Mouse (Mus musculus): ENCODE data around the gene Trio.
"Not testable (repeated sequence)": the region's sequence is repeated elsewhere in the genome, so short reads cannot be mapped to it uniquely, and the experiment has no call there.

The Trio gene

DNA sequence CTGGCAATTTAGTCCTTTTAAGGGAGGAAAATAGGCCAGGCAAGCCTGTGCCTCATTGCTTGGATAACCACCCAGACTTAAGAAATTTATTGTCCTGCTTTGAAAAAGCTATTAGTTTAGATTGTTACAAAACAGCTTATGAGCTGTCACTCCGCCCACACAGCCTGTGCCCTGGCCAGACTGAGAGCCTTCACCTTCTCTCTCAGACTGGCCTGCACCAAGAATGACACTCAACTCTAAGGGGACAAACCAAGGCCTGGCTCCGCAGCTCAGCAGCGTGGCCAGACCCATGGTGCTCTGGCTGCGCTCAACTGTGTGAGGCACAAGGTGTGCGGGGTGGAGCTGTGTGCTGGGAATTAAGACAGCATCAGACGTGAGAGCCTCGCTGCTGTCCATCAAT, 254.1 kb downstream of the Trio start:
- DNase-seq (ENCODE audit: low spot score in 2 of 2) = no peak

DNA sequence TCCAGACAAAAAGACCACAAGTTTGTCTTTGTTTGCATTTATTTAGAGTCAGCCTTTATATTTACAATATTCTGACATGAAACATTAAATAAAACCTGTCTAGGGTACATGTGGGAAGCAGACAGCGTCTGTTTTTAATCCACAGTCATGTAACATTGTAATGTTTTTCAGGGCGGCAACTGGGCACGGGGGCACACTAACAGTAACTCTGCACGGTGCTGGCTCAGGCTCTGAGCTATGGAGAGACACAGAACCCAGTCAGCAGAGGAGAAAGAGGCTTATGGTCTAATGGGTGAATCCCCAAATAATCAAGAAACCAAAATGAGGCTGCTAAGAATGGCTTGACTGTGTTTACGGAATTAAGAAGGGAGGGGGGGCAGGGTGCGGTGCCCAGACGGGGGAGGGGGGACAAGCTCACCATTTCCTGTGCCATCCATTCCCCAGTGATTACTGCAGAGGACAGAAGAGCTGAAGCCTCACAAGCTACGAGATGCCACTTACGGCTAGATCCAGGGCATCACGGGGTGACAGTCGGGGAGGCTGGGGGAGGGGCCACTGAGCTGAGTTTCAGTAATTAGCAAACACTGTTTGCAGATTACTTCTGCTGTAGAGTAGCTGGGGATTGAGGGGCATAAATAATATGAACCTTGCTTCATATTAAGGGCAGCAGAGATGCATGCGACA, 255.0 kb downstream of the Trio start:
- no peak for DNase-seq (ENCODE audit: low spot score in 2 of 2)

DNA sequence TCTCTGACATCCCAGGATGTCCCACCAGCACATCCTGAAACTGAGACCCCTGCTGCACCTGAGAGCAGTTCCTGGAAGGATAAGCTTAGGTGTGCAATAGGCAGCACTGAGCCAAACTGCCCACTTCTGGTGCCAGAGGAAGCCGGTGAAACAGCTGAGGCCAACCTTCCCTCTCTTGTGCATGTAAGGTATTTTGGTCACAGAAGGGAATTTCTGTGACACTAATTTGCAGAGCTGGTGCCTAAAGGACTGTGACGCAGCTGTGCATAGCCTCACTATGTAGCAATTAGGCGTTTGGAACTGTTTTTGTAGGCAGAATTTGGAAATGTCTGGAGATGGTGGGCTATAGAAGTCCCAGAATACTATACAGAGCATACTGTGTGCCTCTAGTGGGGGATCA, 264.2 kb downstream of the Trio start:
- no peak for DNase-seq (ENCODE audit: low spot score in 2 of 2)

DNA sequence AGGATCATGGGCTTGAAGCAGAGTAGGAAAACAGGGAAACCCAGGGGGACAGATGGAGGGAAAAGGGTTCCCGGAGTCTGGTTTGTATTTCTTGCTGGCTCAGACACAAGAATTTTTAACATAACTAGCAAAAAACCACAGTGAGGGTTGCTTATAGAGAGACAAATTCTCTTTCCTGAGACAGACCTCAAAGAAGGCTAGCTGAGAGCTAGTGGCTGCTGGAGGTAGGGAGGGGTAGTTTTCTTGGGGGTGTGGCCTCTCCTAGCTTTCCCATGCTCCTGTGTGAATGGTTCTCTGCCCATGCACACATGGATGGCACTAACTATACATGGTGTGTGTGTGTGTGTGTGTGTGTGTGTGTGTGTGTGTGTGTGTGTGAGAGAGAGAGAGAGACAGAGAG, 265.0 kb downstream of the Trio start:
- no peak for DNase-seq (ENCODE audit: low spot score in 2 of 2)

DNA sequence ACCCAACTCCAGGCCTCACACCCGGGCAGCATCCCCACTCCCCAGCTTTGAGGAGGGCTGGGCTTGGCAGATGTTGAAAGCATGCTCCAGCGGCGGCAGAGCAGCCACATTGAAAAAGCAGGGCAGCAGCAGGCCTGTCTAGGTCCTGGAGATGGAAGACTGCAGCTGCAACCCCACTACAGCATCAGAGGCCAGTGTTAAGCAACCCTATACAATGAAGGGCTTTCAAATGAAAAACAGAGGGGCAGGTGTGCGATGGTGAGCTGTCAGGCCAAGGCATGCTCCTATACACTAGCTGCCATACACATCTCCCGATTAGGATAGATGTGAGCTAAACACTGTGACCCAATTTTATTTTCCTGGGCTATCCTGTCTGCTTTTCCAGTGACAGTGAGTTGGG, 265.8 kb downstream of the Trio start:
- DNase-seq (ENCODE audit: low spot score in 2 of 2) = no peak

DNA sequence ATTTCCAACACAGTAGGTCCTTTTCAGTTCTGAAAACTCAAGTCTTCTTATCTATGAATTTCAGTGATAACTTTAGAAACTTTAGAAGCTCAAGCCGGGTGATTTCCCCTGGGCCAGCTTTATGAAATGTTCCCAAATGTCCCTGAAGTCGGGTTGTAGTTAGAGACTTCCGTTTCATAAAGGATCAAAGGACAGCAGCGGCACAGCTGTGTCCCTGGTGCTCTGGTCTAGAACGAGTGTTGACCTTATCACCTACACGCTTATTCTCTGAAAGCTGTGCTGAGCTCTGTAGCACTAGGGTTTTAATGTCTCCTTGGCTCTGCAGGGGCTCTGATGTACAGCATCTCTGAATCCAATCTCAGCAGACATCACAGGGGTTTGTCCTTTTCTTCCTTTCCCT, 267.0 kb downstream of the Trio start:
- no peak for DNase-seq (ENCODE audit: low spot score in 2 of 2)

DNA sequence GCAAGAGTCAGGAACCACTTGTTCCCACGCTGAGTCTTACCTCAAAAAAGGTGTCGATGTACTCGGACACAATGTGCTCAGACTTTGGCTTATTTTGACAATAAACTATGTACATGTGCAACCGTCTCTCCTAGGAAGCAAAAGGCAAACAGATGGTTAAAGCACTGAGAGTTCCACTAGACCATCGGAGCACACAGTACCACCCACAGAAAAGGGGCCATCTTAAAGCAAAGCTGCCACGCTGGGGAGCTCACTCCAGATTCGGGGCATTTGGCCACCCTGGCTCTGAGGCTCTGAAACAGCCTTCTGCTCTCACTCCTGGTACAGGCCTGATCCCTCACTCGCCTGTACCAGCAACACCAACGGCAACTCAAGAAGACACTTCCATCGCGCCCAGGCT, 269.2 kb downstream of the Trio start:
- DNase-seq (ENCODE audit: low spot score in 2 of 2) = no peak

DNA sequence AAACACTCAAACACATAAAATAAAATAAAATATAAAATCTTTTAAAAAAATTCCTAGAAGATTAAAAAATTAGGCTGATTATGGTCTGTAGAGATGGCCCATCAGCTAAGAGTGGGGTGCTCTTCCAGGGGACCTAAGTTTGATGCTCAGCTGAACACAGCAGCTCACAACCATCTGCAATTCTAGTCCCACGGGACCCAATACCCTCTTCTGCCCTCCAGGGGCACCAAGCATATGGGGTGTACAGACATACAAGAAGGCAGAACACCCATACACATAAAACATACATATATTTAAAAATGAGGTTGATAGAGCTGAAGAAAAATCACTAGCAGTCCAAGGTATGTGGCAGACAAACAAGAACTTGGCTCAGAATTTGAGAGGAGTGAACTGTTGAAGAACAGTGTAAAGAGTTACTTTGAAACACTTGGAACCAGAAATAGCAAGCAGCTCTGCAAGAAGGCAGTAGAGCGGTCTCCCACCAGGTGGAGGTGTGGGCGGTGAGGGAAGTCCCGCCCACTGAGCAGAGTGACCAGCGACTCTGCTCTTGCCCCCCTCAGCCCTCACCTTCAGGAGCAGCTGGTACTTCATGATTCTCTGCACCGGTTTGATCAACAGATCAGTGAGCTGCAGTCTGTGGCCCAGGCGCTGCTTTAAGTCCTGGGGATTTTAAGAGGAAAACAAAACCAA, 270.9 kb downstream of the Trio start:
- no peak for DNase-seq (ENCODE audit: low spot score in 2 of 2)

DNA sequence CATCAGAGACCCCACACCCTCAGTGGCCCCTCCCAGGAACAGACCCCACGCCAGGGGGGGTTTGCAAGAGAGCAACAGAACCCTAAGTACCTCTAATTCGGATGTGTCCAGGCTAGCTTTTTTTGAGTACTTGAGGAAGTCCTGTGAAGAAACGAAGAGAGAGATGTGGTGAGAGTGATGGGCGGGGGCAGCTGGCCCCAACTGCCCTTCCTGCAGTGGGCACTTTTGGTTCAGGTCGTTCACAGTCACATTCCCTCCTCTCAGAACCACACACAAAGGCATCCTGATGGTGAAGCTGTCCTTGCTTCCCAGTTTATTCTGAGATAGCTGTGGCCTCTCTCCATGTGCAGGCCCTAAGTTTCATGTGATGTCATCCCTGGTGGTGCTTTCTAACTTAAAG, 271.7 kb downstream of the Trio start:
- no peak for DNase-seq (ENCODE audit: low spot score in 2 of 2)

DNA sequence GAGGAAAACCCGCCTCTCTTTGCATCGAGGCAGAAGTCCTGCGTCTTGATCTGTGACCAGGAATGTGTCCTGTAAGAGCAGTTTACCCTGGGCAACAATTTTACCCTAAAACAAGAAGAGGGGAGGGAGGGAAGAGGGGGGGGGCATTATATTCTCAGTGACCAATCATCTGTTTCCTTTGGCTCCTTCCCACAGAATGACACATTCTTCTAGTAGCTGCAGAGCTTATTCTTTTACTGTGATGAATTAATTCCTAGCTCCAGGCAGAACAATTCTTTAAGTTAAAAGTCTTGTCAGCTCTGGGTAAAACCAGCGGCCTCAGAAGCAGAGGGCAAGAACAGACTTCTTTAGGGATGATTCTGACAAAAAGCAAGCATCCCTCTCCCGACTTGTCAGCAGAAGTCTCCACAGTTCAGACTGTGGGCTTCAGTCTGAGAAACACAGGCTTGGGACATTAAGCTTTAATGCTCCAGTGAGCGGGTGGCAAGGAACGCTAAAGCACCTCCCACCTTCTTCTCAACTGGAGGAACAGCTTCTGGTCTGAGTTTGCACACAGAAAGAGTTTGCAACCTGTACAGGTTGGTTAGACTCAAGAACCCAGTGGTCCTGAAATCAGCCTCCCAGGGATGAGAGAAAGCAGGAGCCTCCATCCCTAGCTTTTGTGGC, 272.8 kb downstream of the Trio start:
- no peak for DNase-seq (ENCODE audit: low spot score in 2 of 2)

DNA sequence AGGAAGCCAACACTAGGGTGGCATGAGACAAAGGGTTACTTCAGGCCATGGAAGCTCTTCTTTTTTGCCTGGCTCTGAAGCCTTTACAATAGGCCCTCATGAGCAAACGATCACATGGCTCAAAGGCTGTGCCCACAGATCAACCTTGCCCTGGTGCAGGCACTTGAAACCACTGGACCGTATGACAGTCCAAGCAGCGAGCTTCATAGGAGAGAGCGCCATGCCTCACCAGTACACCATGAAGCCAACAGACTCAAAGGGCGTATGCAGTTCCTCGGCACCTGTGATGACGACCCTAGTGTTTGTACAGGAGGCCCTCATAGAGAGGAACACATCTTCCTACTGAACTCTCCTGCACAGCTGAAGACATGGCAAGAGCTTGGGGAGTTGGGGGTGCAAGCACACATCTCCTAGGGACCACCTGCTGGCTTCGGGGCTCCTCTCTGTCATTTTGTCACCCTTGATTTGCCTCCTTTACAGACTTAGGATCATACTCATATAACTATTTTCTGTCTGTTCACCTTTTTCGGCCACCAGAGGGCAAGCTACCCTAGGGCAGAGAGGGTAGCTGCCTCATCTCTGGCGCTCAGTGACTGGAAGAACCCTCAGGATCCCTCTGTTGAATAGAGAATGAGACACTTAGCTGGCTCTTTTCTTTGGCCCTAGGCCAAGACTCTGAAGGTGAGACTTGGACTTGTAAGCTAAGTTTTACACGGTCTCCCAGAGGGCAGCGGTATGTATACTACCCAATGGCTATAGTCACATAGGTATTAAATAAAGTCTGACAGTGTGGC, 273.8 kb downstream of the Trio start:
- DNase-seq (ENCODE audit: low spot score in 2 of 2) = no peak

DNA sequence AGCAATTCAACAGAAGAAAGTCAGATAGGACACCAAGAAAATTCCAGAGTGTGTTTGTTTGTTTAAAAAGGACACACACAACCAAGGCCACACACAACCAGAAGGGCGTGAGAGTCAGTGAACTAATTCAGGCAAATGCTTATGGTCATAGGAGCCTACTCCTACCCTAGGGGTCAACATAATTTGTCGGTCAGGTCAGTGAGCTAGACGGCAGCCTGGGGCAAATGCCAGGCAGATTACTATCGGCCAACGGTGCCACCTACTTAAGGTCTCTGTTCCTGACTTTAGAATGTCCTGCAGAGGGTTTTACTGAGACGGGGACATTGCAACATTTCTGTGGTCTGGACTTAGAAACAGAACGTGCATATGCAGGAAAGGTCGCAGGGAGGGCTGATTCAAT, 276.9 kb downstream of the Trio start:
- DNase-seq (ENCODE audit: low spot score in 2 of 2) = no peak

DNA sequence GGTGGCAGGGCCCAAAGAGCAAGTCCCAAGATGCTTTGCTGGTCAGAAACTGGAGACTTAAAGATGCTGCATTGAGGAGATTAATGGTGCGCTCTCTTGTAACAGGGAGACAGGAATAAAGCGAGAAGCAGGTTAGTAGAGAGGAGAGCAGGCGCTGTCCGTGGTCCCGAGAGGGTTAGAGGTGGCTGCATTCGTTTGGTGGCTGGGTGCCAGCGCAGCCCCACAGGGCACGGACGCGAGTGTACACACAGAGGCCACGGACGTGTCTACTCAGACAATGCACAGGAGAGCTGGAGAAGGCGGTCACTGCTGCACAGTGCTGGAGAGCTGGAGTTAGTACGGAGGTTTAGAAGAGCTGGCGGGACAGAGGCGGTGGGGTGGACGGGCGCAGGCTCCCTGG, 278.1 kb downstream of the Trio start:
- DNase-seq (ENCODE audit: low spot score in 2 of 2) = no peak

DNA sequence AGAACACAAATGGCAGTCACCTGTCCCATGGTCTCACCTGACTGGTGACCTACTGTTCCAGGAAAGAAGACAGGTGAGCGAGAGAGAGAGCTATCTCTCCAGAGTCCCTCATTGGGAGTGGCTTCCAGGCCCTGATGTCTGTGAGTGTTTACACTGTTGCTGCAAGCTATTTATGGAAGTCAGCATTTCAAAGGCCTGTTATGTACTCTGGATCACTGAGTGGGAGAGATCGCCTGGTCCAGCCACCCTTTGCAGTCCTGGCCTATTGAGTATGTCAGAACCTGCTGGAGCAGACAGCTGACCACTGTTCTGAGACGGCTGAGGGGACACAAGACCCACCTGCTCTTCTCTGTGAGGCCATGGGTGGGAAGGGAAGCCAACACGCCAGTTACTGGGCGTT, 280.7 kb downstream of the Trio start:
- DNase-seq (ENCODE audit: low spot score in 2 of 2) = no peak

DNA sequence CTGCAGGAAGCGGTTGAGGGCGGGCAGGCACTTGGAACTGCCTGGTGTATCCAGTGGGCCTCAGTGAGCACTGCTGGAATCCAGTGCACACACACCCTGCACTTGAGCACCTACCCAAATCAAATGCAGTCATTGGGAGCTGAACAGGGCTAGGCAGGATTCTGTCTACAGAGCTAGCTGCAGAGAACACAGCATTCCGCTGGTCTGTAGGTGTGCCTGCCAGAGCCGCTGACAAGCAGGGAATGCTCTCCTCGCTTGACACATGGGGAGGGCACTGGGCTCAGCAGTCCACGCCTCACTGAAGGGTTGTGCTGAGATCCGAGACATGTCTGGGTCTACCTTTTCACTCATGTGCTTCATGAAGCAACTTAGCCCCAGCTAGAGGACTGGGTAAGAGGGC, 285.6 kb downstream of the Trio start:
- DNase-seq (ENCODE audit: low spot score in 2 of 2) = no peak

DNA sequence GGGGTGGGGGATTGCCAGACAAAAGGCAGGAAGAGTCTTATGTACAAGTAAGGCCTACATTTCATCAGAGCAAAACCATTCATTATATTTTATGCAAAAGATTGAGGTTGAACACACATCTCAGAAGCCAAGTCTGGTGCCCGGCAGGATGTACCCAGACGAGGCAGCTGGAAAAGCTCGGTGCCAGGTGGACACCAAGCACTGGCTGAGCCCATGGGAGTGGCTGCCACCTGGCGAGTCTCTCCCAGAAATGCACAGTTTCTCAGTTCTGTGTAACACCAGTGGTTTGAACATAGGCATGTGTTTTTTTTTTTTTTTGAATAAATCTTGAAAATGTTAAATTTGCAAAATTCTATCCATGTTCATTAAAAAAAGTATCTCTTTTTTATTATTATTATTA, 293.8 kb downstream of the Trio start:
- no peak for DNase-seq (ENCODE audit: low spot score in 2 of 2)

DNA sequence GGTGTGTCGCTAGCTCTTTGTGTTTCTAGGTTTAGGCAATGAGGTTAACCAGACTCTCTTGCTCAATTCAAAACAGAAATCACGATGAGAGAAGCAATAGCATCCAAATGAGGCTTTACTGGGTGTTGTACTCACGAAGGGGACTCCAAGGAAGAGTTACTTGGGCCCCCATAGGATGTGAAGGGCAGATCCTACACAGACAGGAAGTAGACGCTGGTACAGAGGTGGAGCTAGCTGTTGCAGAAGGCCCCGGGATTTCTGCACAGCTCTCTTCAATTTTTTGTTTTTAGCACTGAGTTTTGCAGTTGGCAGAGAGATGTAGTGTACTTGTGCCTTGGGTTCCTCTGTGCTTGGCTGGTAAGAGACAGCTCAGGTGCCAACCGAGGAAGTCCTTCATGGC, 299.4 kb downstream of the Trio start:
- no peak for DNase-seq (ENCODE audit: low spot score in 2 of 2)

DNA sequence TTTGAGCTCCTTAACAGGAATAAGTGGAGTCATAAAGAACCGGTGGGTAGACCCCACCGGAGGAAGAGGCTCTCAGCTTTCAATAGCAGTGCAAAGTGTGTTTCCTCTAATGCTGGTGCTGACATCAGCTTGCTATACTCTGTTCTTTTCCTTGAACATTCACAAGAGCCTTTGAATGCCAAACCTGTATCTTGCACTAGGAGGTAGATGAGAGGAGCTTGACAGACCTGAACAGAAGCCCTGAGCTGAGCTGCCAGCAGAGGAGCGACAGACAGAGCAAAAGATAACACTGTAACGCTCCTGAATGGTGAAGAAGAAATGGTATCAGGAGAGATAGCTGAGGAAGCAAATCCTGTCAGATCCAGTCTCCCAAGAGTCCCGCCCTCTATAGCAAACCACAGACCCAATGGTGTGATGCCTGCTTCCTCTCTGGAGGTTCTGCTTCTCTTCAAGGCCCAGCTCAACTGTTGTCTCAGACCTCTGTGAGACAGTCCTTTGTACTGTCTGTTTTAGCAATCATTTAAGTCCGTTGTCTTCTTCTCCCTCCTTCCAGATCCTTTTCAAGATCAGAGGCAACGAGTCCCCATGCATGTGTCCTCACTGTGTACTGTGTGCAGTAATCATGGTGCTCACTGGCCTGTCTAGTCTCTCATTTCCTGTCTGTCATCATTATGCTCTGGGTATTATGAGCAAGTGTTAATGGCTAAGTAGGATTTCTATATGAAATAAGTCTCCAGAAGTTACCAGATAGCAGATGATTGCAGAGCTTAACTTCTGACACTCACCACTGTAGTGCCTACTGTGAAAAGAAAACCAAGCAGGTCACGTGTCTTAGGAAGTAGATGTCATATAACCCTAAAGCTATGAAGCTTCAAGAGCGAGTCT, 300.6 kb downstream of the Trio start:
- no peak for DNase-seq (ENCODE audit: low spot score in 2 of 2)

DNA sequence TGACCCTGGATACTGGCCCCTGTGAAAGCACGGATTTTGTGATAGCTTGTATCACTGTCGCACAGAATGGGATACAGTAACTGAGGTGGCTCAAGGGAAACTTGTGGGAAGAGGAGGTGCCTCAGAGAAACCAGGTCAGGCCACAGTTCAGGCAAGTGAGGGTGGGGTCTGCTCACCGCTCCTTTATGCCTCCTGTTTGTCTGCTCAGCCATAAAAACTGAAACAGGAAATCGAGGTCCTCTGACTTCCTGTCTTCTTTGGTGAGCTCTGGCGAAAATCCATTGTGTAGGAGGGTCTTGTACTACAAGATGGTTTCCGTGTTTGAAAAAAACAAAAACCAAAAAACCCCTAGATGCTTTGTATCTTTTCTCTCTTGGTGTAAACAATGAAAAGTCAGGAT, 301.4 kb downstream of the Trio start:
- DNase-seq (ENCODE audit: low spot score in 2 of 2) = no peak

DNA sequence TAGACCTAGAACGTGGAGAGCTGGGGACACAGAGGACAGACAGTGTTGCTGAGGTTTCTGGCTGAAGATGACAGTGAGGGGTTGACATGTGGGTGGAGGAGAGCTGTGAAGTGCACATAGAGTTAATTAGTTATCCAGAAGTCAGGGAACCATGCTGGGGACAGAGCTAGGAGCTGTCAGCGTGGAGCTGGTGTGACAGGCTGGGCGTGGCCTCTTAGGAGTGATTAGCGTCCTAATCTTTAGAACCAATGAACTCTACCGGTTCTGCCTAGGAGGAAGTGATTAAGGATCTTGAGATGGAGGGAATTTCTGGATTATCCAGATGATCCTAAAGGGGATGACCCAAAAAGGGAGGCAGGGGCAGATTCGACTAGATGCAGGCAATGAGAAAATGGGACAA, 301.9 kb downstream of the Trio start:
- no peak for DNase-seq (ENCODE audit: low spot score in 2 of 2)

DNA sequence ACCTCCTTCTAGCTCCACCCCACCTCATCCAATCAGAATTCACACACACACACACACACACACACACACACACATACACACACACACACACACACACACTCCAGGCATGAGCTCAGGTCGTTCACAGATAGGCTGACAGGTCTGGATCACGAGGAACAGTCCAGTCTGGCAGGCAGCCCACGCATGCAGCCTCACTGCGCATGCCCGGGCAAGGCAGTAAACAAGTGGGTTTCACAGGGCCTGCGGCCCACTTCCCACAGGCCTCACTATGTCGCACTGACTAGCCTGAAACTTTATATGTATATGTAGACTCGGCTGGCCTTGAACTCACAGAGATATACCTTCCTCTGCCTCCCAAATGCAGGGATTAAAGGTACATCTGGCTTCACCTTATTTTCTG, 305.4 kb downstream of the Trio start:
- not testable (repeated sequence) for DNase-seq (ENCODE audit: low spot score in 2 of 2)

DNA sequence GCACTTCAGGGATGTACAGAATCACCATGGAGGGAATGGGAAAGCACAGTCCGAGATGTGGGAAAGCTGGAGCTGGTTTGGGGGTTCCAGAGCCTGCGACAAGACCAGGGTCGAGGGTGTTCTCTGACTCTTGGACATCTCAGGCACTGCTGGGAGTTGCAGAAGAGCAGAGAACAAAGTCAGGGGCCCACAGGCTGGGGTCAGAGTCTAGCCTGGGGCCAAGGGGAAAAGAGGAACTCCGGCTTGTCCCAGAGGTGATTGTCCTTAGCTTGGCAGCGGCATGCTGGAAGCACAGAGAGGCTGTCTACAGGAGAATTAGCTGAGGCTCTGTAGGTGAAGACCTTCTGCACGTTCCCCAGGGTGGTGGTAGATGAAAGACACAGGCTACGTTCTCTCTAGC, 307.0 kb downstream of the Trio start:
- no peak for DNase-seq (ENCODE audit: low spot score in 2 of 2)

Measured in urinary bladder, postnatal 4 days (tissue).